Mouse (Mus musculus) spleen, adult 18-20 months (tissue): ENCODE data around the gene Tnks1bp1.

ENCODE experiments used
- DNase-seq, 2 experiments: peaks; one replicate each; pipeline ENCODE4 v3.0.0; 2022; ENCODE audit warnings: mixed read lengths in 2 of 2

Gene Tnks1bp1

GRCm38 (mm10) chr2:85043623-85044022, 4.2 kb upstream of the Tnks1bp1 start:
- DNase-seq, result no peak

GRCm38 (mm10) chr2:85046222-85046621, 1.6 kb upstream of the Tnks1bp1 start:
- DNase-seq, result no peak

GRCm38 (mm10) chr2:85047081-85047480, 741 bp upstream of the Tnks1bp1 start:
- no peak for DNase-seq

GRCm38 (mm10) chr2:85048168-85048751, 438 bp downstream of the Tnks1bp1 start:
- DNase-seq, result peak; percentile 54 to 62

GRCm38 (mm10) chr2:85049277-85049676, 1.5 kb downstream of the Tnks1bp1 start:
- DNase-seq, result no peak

- DNase-seq, result no peak
Observed at GRCm38 (mm10) chr2:85050001-85050634, 2.3 kb downstream of the Tnks1bp1 start.

GRCm38 (mm10) chr2:85050746-85051145, 2.9 kb downstream of the Tnks1bp1 start:
- no peak for DNase-seq

- DNase-seq, result no peak
Observed at GRCm38 (mm10) chr2:85053192-85053816, 5.5 kb downstream of the Tnks1bp1 start.

GRCm38 (mm10) chr2:85056711-85057110, 8.9 kb downstream of the Tnks1bp1 start:
- DNase-seq, result no peak

- DNase-seq, result no peak
Observed at GRCm38 (mm10) chr2:85059677-85060076, 11.9 kb downstream of the Tnks1bp1 start.

GRCm38 (mm10) chr2:85060591-85061060, 12.8 kb downstream of the Tnks1bp1 start:
- DNase-seq, result no peak

- DNase-seq, result no peak
Observed at GRCm38 (mm10) chr2:85061107-85061541, 13.3 kb downstream of the Tnks1bp1 start.

GRCm38 (mm10) chr2:85065141-85065875, 17.5 kb downstream of the Tnks1bp1 start:
- DNase-seq, result no peak

- no peak for DNase-seq
Observed at GRCm38 (mm10) chr2:85066937-85067336, 19.1 kb downstream of the Tnks1bp1 start.

GRCm38 (mm10) chr2:85067903-85068625, 20.2 kb downstream of the Tnks1bp1 start:
- DNase-seq, result no peak

GRCm38 (mm10) chr2:85068626-85069025, 20.8 kb downstream of the Tnks1bp1 start:
- DNase-seq, result no peak

GRCm38 (mm10) chr2:85070086-85070485, 22.3 kb downstream of the Tnks1bp1 start:
- DNase-seq, result no peak

GRCm38 (mm10) chr2:85071921-85072320, 24.1 kb downstream of the Tnks1bp1 start:
- DNase-seq, result no peak

GRCm38 (mm10) chr2:85073751-85074150, 25.9 kb downstream of the Tnks1bp1 start:
- no peak for DNase-seq

GRCm38 (mm10) chr2:85088716-85089646, 41.2 kb downstream of the Tnks1bp1 start:
- DNase-seq, result no peak

- DNase-seq, result no peak
Observed at GRCm38 (mm10) chr2:85091325-85091724, 43.5 kb downstream of the Tnks1bp1 start.
